Mouse (Mus musculus) kidney, adult 2 months (tissue): ENCODE results near the gene Slc18b1. TPM values are rescaled to one million over a fixed set of nuclear protein-coding genes. Genes with fewer than 3 reads are reported as not detected.

Experiments
- DNase-seq: peaks from one replicate; pipeline ENCODE4 v3.0.0; 2021
- H3K27ac ChIP-seq: fragments of 200-500 bp; 2 replicates; pipeline ENCODE4 v1.5.1; 2012; ENCODE audit warnings: low read depth, low read length, control low read depth, inconsistent platforms; ENCODE audit not compliant: insufficient read depth
- H3K27me3 ChIP-seq: fragments of 200-500 bp; replicated peaks from 2 replicates; pipeline ENCODE4 v1.6.1; 2012; ENCODE audit warnings: mild to moderate bottlenecking, moderate library complexity, low read length, inconsistent platforms; ENCODE audit not compliant: control insufficient read depth, insufficient read depth
- H3K36me3 ChIP-seq: fragments of 200-500 bp; 2 replicates; pipeline ENCODE4 v1.6.1; 2012; ENCODE audit warnings: mild to moderate bottlenecking, moderate library complexity, low read length, inconsistent platforms; ENCODE audit not compliant: control insufficient read depth, insufficient read depth
- H3K4me1 ChIP-seq: fragments of 200-500 bp; 2 replicates; pipeline ENCODE4 v1.6.1; 2011; ENCODE audit warnings: low read length; ENCODE audit not compliant: control insufficient read depth, insufficient read depth
- H3K4me3 ChIP-seq: fragments of 200-500 bp; 2 replicates; pipeline ENCODE4 v1.5.1; 2011; ENCODE audit warnings: mild to moderate bottlenecking, low read depth, low read length, control low read depth; ENCODE audit not compliant: insufficient read depth
- CTCF ChIP-seq: fragments of 200-500 bp; conservative IDR thresholded peaks from 2 replicates; pipeline ENCODE4 v1.5.1; 2011; ENCODE audit warnings: low read depth, mild to moderate bottlenecking, control low read depth, low read length, moderate library complexity, mixed read lengths; ENCODE audit not compliant: insufficient read depth, insufficient read length
- POLR2A ChIP-seq: fragments of 200-500 bp; IDR thresholded peaks from one replicate; pipeline ENCODE4 v1.6.1; 2011; ENCODE audit warnings: low read depth, low read length, control low read depth
- WGBS: fragments of 180-500 bp; shearing (Covaris S2); methylation state at CpG from one replicate; pipeline ENCODE4 v1.1.7; 2018; 5-methylcytosine and 5-hydroxymethylcytosine counted together
- polyA plus RNA-seq: library from polyadenylated mRNA; depleted of rRNA; stranded (reverse); fragments of >200 nt; gene quantifications from 2 replicates; pipeline ENCODE4 v1.2.3, GENCODE M21; 2012

Slc18b1 gene
- polyA plus RNA-seq, 1 experiment, result 14.8 TPM

- DNase-seq, result peak; percentile 66
- Histone ChIP-seq H3K27ac (no peak overlapping the region), H3K27me3 (no peaks in the 10 kb centered on the region), H3K4me1 (no peaks in the 10 kb centered on the region), H3K4me3 (no peak overlapping the region), H3K36me3 (no peaks in the 10 kb centered on the region; the same call in 1 of the 2 replicates)
- WGBS, result 40% methylated on average over 10 of the region's 12 CpGs
- no peak for TF ChIP-seq POLR2A
- TF ChIP-seq CTCF, result peak; percentile 42
These were observed 15.1 kb downstream of the Slc18b1 start for GRCm38 (mm10) chr10:23811635-23812437.

GRCm38 (mm10) chr10:23812438-23812759 is 15.6 kb downstream of the Slc18b1 start:
- H3K4me3 ChIP-seq, result no peak overlapping the region
- H3K27ac ChIP-seq, result no peak overlapping the region
- H3K27me3 ChIP-seq, result no peaks in the 10 kb centered on the region
- no peaks in the 10 kb centered on the region for H3K4me1 ChIP-seq
- no peaks in the 10 kb centered on the region for H3K36me3 ChIP-seq
- DNase-seq, result no peak
- TF ChIP-seq POLR2A (no peak), CTCF (no peak)

- no peak overlapping the region for H3K4me3 ChIP-seq
- no peaks in the 10 kb centered on the region for H3K27me3 ChIP-seq
- 78% methylated on average over 11 of the region's 11 CpGs for WGBS
- TF ChIP-seq POLR2A (no peak), CTCF (no peak)
- no peak for DNase-seq
- H3K27ac ChIP-seq, result no peak overlapping the region
- peaks cover 1% of the 10 kb centered on the region; the same call in 1 of the 2 replicates for H3K36me3 ChIP-seq
- no peaks in the 10 kb centered on the region for H3K4me1 ChIP-seq
These were observed 16.3 kb downstream of the Slc18b1 start for GRCm38 (mm10) chr10:23812852-23813766.

- 38% methylated on average over 1 of the region's 1 CpGs for WGBS
- TF ChIP-seq CTCF (peak; percentile 18; the same call in 1 of the 2 replicates), POLR2A (no peak)
- no peak overlapping the region for H3K4me3 ChIP-seq
- DNase-seq, result peak; percentile 72
- no peak overlapping the region for H3K27ac ChIP-seq
- peaks cover 1% of the 10 kb centered on the region; the same call in 1 of the 2 replicates for H3K36me3 ChIP-seq
- H3K27me3 ChIP-seq, result no peaks in the 10 kb centered on the region
- no peaks in the 10 kb centered on the region for H3K4me1 ChIP-seq
These were observed 18.4 kb downstream of the Slc18b1 start for GRCm38 (mm10) chr10:23815168-23815567.

GRCm38 (mm10) chr10:23816241-23816640 is 19.5 kb downstream of the Slc18b1 start:
- Histone ChIP-seq H3K36me3 (peaks cover 1% of the 10 kb centered on the region; the same call in 1 of the 2 replicates), H3K4me3 (no peak overlapping the region), H3K4me1 (no peaks in the 10 kb centered on the region), H3K27ac (no peak overlapping the region), H3K27me3 (no peaks in the 10 kb centered on the region)
- TF ChIP-seq CTCF (no peak), POLR2A (no peak)
- DNase-seq, result no peak
- WGBS, result 87% methylated on average over 7 of the region's 7 CpGs

- H3K27ac ChIP-seq, result no peak overlapping the region
- no peaks in the 10 kb centered on the region for H3K4me1 ChIP-seq
- DNase-seq, result peak; percentile 23
- no peaks in the 10 kb centered on the region for H3K27me3 ChIP-seq
- 44% methylated on average over 7 of the region's 7 CpGs for whole genome bisulfite sequencing
- H3K4me3 ChIP-seq, result no peak overlapping the region
- peaks cover 18% of the 10 kb centered on the region for H3K36me3 ChIP-seq
- TF ChIP-seq CTCF, result no peak
- TF ChIP-seq POLR2A, result no peak
These were observed 29.7 kb downstream of the Slc18b1 start for GRCm38 (mm10) chr10:23826516-23826915.

- DNase-seq, result peak; percentile 72
- H3K36me3 ChIP-seq, result no peaks in the 10 kb centered on the region
- no peak for TF ChIP-seq POLR2A
- TF ChIP-seq CTCF, result no peak
- 38% methylated on average over 9 of the region's 9 CpGs for WGBS
- peak overlapping the region; percentile 51; the same call in 1 of the 2 replicates for H3K27ac ChIP-seq
- peaks cover 8% of the 10 kb centered on the region; the same call in 1 of the 2 replicates for H3K4me1 ChIP-seq
- no peaks in the 10 kb centered on the region for H3K27me3 ChIP-seq
- no peak overlapping the region for H3K4me3 ChIP-seq
These were observed 39.5 kb downstream of the Slc18b1 start for GRCm38 (mm10) chr10:23836003-23836964.
